Mouse (Mus musculus) neural tube, postnatal 0 days (tissue): ENCODE measurements around the gene Ush1g. TPM values are rescaled to one million over a fixed set of nuclear protein-coding genes. Genes with fewer than 3 reads are reported as not detected.

Source experiments
- polyA plus RNA-seq: library from polyadenylated mRNA; unstranded; fragments of >200 nt; fragmentation: Nextera tagmentation; extraction: Ambion mirVana; gene quantifications from 2 replicates; pipeline ENCODE4 v1.2.1, GENCODE M21; 2015

Ush1g gene
- 0.09 and 0.21 TPM in 2 replicates for polyA plus RNA-seq

DNA sequence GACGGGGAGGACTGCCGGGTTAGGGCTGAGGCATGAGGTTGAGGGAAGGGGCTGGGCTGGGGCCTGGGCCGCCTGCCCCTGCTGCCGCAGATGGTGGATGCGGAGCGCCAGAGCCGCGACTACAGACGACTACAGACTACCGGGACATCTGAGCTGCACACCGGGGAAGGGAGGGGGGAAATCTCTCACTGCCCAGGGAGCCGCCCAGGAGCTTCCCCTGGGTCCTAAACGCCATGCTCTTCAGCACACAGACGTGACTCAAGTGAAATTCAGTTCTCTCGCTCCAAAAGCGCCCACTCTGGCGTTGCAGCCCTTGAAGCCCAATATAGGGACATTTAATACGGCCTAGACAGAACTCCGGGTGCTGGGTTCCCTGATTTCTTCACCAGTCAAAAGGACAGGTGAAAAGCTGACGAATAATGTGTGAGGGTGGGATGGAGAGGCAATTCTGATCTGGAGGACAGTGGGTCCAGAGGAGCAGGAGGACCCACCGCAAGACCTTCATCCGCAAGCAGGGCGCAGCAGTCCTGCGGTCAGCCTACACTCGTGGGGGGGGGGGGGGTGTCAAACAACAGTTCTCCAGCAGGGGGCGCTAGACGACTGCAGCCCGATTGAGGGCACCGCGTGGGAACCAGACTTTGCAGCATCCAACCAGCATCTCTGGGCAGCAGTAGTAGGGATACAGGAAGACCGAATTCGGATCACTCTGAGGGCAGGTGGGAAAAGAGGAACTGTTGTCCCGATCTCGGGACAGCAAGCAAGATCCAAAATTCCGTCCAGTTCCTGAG is at the start of gene Ush1g:
Ush1g (minus strand) TSS at position 136 of the 788 bp plus-strand sequence.

DNA sequence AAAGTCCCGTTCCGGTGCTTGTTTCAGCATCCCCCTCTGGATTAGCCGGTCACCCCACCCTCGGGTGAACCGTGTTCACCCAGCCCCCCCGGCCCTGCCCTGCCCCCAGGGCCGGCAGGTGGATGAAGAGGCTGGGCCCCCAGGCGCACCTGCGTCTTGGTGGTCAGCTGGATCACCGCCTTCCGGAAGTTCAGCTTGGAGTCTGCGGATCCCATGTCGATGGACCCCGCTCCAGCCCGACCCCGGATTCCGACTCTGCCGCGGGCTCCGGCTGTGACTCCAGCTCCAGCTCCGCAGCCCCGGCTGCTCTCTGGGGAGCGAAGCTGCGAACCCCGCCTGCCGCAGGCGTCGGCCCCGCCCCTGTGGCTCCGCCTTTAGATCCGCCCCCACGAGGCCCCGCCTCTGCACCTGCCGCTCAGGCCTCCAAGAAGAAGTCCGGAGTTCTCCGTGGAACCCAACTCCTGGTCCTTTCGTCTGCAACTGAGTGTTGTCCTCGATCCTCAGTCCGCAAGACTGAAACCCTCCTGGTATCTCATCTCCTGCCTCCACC is 45.6 kb upstream of the Ush1g start, which contains the start of gene Hid1:
Hid1 (minus strand) TSS at position 362 of the 550 bp plus-strand sequence.

DNA sequence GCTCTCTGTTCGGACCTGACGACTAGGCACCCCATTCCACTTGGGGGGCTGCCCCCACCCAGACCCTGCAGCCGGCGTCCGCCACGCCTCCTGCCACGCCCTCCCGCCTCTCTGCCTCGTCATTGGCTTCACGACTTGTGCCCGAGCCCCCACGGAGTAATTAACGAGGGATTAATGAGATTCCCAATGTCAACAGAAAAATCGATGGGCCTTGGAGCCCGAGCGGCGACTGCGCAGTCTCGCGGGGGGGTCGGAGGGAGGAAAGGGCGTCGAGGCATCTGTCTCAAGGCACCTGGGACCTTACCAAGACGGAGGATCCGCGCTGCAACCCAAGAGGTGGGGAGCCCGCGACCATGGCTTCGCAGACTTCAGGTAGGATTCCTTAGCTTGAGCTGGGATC is 12.7 kb upstream of the Ush1g start, which contains the start of gene Otop3:
Otop3 (plus strand) TSS at position 201 of the 400 bp plus-strand sequence.

DNA sequence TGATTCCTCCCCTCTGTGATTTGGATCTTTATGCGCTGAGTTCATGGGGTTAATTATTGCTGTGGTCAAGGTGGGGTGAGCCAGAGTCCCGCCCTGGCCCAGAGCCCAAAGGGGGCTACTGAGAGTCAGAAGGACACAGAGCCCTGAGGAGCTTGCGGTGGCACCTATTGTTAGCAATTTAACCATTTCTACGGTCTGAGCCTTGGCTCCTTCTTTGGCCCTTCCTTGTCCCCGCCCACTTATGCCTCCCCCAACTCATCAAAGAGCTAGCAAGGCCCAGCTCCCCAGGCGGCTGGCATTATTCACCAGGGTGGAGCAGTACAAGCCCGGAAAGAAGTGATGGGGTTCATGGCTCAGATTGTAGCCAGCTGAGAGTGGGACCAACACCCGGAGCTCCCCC is 15.0 kb downstream of the Ush1g start, which contains the start of gene Otop2:
Otop2 (plus strand) TSS at position 301 of the 400 bp plus-strand sequence.

DNA sequence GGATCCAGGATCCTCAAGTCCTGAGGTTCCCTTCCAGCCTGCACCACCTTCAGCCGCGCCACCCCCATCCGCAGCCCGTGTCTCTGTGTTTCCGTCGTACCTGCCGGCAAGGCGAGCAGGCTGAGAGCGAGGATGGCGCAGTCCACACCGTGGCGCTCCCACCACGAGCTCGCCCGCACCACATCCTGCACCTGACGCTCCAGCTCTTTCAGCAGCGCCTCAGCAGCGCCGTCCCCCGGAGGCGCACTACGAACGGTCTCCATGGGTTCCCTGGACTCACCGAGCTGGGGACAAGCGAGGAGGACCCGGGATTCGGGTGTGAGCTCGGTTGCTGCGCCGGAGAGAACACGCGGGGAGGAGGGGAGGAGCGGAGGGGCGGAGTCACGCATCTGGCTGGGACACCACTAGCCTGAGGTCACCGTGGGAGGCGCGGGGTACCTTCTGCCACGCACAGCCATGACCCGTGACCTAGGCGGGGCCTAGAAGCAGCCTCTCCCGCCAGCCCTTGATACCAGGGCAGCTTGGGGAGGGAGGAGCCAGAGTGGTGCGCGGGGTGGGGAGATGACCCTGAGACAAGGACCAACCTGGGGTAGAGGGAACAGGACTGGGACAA is 24.5 kb downstream of the Ush1g start, which contains the start of gene Fads6:
Fads6 (minus strand) TSS at position 450 of the 613 bp plus-strand sequence.

DNA sequence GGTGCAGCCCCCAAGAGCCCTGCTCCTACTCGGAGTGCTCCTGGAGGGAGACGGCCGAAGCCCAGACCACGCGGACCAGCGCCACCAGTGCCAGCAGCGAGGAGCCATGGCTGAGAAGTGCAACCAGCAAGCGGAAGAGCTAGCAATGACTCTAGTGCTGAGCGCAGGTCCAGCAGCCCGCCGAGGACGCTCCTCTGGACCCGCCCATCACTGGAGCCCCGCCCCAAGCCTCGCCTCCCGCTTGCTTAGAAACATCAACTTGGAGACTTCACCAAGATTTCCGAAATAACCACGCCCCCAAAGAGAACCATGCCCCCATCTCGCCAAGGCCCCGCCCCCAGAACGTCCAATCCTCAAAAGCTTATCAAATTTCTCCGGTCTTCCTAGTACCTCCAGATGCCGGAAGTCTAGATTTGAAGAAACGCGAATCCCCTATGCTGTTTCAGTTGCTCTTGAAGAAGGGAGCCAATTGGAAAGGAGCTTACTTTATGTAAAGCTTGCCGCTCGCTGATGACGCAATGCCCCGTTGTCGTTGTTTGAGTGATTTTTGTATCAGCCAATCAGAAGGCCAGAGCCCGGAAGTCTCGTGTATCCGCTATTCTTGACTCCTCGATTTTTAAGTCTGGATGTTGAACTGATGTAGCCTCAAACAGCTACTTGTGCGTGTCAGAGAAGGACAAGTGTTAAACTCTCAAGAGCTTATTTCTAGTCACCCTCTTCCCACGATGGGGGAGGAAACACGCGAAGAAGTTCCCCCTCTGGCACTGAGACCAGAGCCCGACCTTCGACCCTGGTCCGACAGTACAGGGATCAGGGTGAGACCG is 44.8 kb downstream of the Ush1g start, which contains the start of gene Fdxr:
Fdxr (minus strand) TSS at position 271 of the 824 bp plus-strand sequence.

GRCm38 (mm10) chr11:115267061-115267883 is 54.6 kb downstream of the Ush1g start, which contains the start of gene Grin2c:
Gene Grin2c (minus strand): TSS chr11:115267243.

Other genes with a start within 250 kb of the Ush1g start
- gene Rab37, start 230.6 kb downstream of the Ush1g start, polyA plus RNA-seq: 0.85 and 1.1 TPM in 2 replicates
- gene Cd300lf, start 188.0 kb downstream of the Ush1g start, polyA plus RNA-seq: 0.22 and 0.37 TPM in 2 replicates
- 73.8 and 75.1 TPM in 2 replicates for gene Slc9a3r1, start 158.7 kb downstream of the Ush1g start, polyA plus RNA-seq
- gene Tmem104, start 134.6 kb downstream of the Ush1g start, polyA plus RNA-seq: 12.9 and 13.5 TPM in 2 replicates
- gene Nat9, start 134.2 kb downstream of the Ush1g start, polyA plus RNA-seq: 19.9 and 21.8 TPM in 2 replicates
- gene Grin2c, start 54.8 kb downstream of the Ush1g start, polyA plus RNA-seq: 0.57 and 0.72 TPM in 2 replicates
- gene Fdxr, start 45.0 kb downstream of the Ush1g start, polyA plus RNA-seq: 16.9 and 19.4 TPM in 2 replicates
- gene Fads6, start 24.4 kb downstream of the Ush1g start, polyA plus RNA-seq: 1.9 and 2.4 TPM in 2 replicates
- 0.65 and 0.90 TPM in 2 replicates for gene Otop2, start 14.9 kb downstream of the Ush1g start, polyA plus RNA-seq
- 3.0 TPM in 2 replicates for gene Otop3, start 12.7 kb upstream of the Ush1g start, polyA plus RNA-seq
- gene Hid1, start 45.7 kb upstream of the Ush1g start, polyA plus RNA-seq: 60.9 and 66.1 TPM in 2 replicates
- gene Cdr2l, start 59.9 kb upstream of the Ush1g start, polyA plus RNA-seq: 20.6 and 24.5 TPM in 2 replicates
- 190 and 194 TPM in 2 replicates for gene Mrpl58, start 81.7 kb upstream of the Ush1g start, polyA plus RNA-seq
- gene Atp5h, start 97.9 kb upstream of the Ush1g start, polyA plus RNA-seq: 1,130 and 1,223 TPM in 2 replicates
- 28.8 and 29.5 TPM in 2 replicates for gene Kctd2, start 98.1 kb upstream of the Ush1g start, polyA plus RNA-seq
- 0.23 and 0.27 TPM in 2 replicates for gene Trim80, start 118.5 kb upstream of the Ush1g start, polyA plus RNA-seq
- 0.27 and 0.37 TPM in 2 replicates for gene Slc16a5, start 140.4 kb upstream of the Ush1g start, polyA plus RNA-seq
- gene Armc7, start 153.6 kb upstream of the Ush1g start, polyA plus RNA-seq: 13.8 and 16.8 TPM in 2 replicates
- gene Nt5c, start 169.8 kb upstream of the Ush1g start, polyA plus RNA-seq: 147 and 152 TPM in 2 replicates
- gene Jpt1, start 192.3 kb upstream of the Ush1g start, polyA plus RNA-seq: 695 and 744 TPM in 2 replicates
- 816 and 833 TPM in 2 replicates for gene Sumo2, start 214.2 kb upstream of the Ush1g start, polyA plus RNA-seq
- 63.5 and 76.1 TPM in 2 replicates for gene Nup85, start 242.4 kb upstream of the Ush1g start, polyA plus RNA-seq